Mouse (Mus musculus): ENCODE measurements at regions not wholly inside any gene's neighbourhood (a gene's known extent, or its start where the extent isn't known, plus 50 kb on each side); places are given as distances from the start of the nearest gene placed in this dataset.

DNA sequence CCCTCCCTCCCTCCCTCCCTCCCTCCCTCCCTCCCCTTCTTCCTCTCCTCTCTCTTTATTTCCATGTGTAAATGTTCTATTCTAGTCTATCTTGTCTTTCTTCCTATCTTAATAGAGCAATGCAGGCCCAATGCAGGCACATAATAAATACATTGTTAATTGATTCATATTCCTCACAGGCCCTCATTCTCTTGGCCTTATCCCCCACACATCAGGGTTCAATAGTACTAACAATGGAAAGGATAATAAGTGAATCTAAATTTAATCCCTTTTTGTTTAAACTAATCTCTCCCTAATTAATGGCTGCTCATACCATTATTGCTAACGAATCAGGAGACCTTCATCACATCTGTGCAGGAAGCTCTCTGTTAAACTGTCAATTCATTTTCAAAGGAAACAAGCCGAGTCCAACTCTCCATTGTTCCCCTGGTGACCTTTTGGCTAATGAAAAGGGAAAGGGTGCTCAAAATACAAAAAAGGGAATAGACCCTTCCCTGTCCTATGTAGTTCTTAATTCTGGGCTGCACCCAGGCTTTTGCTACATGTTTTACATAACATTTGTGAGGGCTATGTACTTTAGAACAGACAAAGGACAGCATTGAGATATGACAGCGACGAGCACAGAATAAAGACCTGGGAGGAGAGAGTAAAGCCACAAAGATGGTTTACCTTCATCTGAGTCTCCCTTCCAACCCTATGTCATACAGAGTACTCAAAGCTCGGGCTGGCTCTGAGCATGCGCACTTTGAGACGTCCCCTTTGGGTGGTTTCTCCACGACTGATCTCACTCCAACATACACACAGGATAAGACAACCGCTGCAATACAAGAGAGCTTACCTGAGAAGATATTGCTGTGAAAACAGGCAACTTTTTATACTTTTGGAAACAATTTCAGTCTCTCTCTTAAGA lies 370.3 kb upstream of the Frg1 start:
- ATAC-seq = peak; percentile 26; the same call in 1 of the 2 replicates
- no peak overlapping the region for H3K9ac ChIP-seq (replicated peaks; ENCODE audit: low read depth, low read length)
- no peak overlapping the region for H3K27ac ChIP-seq (ENCODE audit: low read length)
- H3K4me1 ChIP-seq (replicated peaks; ENCODE audit: control insufficient read depth, insufficient read depth, low read length) = no peaks in the 10 kb centered on the region
- WGBS = 20% methylated on average over 9 of the region's 9 CpGs
- no peaks in the 10 kb centered on the region for H3K27me3 ChIP-seq (replicated peaks; ENCODE audit: control insufficient read depth, insufficient read depth, low read length)
- H3K4me2 ChIP-seq (ENCODE audit: low read length) = no peak overlapping the region
- no peak overlapping the region for H3K4me3 ChIP-seq (replicated peaks; ENCODE audit: low read length)
- H3K9me3 ChIP-seq (ENCODE audit: control insufficient read depth, low read length) = no peaks in the 10 kb centered on the region
- H3K36me3 ChIP-seq (ENCODE audit: control insufficient read depth, insufficient read depth) = no peaks in the 10 kb centered on the region

DNA sequence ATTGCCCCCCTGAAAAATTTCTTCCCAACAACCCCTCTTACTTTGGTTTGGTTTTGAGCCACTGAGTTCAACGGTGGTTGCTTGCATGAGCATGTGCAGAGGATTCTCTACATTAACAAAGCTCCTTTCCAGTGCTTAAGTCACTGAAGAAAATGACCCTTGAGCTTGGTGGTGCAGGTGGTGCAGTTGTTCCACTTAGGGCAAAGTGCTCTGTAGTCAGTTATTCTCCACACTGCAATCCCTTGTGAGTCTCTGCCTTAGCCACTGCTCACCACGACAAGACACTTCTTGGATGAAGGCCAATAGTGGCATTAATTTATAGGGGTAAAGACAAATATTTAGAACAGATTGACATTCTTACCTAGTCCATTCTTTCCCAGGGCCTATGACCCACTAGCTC lies 369.1 kb upstream of the Frg1 start:
- Histone ChIP-seq H3K4me2 (ENCODE audit: low read length) (no peak overlapping the region), H3K9me3 (ENCODE audit: control insufficient read depth, low read length) (no peaks in the 10 kb centered on the region), H3K4me3 (replicated peaks; ENCODE audit: low read length) (no peak overlapping the region), H3K4me1 (replicated peaks; ENCODE audit: control insufficient read depth, insufficient read depth, low read length) (no peaks in the 10 kb centered on the region), H3K9ac (replicated peaks; ENCODE audit: low read depth, low read length) (no peak overlapping the region), H3K27ac (ENCODE audit: low read length) (no peak overlapping the region), H3K36me3 (ENCODE audit: control insufficient read depth, insufficient read depth) (no peaks in the 10 kb centered on the region), H3K27me3 (replicated peaks; ENCODE audit: control insufficient read depth, insufficient read depth, low read length) (no peaks in the 10 kb centered on the region)
- ATAC-seq = no peak
- 48% methylated on average over 2 of the region's 2 CpGs for WGBS

DNA sequence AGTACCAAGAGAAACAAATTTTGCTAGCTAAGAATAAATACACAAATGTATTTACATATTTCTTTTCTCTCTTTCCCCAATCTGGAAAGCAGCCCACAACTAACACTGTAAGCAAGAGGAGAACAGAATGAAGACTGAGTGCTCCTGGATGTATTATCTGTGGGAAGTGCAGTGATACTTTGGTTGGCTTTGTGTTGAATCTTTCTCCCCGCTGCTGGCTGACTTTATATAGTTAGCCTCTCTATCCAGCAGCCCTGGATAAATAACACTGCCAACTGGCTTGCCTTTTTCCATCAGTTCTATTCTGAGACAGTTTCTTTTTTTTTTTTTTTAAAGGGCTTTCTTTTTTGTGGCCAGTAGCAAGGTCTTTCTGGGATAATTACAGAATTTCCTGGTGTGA lies 366.0 kb upstream of the Frg1 start:
- Histone ChIP-seq H3K9ac (replicated peaks; ENCODE audit: low read depth, low read length) (no peak overlapping the region), H3K9me3 (ENCODE audit: control insufficient read depth, low read length) (no peaks in the 10 kb centered on the region), H3K4me3 (replicated peaks; ENCODE audit: low read length) (no peak overlapping the region), H3K4me2 (ENCODE audit: low read length) (no peak overlapping the region), H3K27me3 (replicated peaks; ENCODE audit: control insufficient read depth, insufficient read depth, low read length) (no peaks in the 10 kb centered on the region), H3K27ac (ENCODE audit: low read length) (no peak overlapping the region), H3K36me3 (ENCODE audit: control insufficient read depth, insufficient read depth) (no peaks in the 10 kb centered on the region), H3K4me1 (replicated peaks; ENCODE audit: control insufficient read depth, insufficient read depth, low read length) (no peaks in the 10 kb centered on the region)
- ATAC-seq = no peak
- 57% methylated on average over 1 of the region's 1 CpGs for WGBS

DNA sequence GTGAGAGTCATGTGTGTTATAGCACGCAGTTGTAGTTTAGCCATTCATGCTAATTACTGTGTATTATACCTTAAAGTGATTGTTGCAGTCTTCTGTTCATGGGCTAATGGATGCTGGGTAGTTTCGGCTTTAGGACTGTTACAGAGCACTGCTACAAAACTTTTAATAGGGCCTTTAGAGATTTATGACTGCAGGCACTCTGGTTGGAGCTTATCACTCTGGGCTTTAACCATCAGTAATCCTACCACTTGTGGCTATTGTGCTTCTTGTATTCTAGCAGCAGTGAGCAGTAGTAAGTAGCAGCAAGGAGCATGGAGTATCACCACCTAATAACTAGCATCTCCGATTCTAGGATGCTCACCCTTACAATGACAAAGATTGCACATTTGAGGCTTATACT lies 362.6 kb upstream of the Frg1 start:
- Histone ChIP-seq H3K4me2 (ENCODE audit: low read length) (no peak overlapping the region), H3K27me3 (replicated peaks; ENCODE audit: control insufficient read depth, insufficient read depth, low read length) (no peaks in the 10 kb centered on the region), H3K4me1 (replicated peaks; ENCODE audit: control insufficient read depth, insufficient read depth, low read length) (no peaks in the 10 kb centered on the region), H3K27ac (ENCODE audit: low read length) (no peak overlapping the region), H3K9ac (replicated peaks; ENCODE audit: low read depth, low read length) (no peak overlapping the region), H3K36me3 (ENCODE audit: control insufficient read depth, insufficient read depth) (no peaks in the 10 kb centered on the region), H3K9me3 (ENCODE audit: control insufficient read depth, low read length) (no peaks in the 10 kb centered on the region), H3K4me3 (replicated peaks; ENCODE audit: low read length) (no peak overlapping the region)
- WGBS = 93% methylated on average over 3 of the region's 3 CpGs
- no peak for ATAC-seq

DNA sequence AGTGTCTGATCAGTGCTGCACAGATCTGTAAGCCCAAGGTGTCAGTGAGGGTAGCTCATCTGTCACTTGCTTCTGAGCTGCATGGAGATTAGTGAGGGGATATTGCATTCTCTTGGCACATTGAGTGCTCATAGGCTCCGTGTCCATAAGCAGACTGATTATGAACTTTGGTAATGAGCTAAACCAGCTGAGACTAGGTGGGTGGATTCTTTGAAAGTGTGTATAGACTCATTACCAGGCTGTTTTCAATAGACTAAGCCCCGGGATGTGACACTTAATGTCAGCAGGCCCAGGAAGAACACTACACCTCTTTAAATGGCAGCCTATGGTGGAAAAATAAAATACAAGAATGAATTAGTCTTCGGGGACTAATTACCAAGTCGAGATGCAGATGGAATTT lies 354.9 kb upstream of the Frg1 start:
- Histone ChIP-seq H3K36me3 (ENCODE audit: control insufficient read depth, insufficient read depth) (no peaks in the 10 kb centered on the region), H3K27me3 (replicated peaks; ENCODE audit: control insufficient read depth, insufficient read depth, low read length) (no peaks in the 10 kb centered on the region), H3K9ac (replicated peaks; ENCODE audit: low read depth, low read length) (no peak overlapping the region), H3K9me3 (ENCODE audit: control insufficient read depth, low read length) (no peaks in the 10 kb centered on the region), H3K27ac (ENCODE audit: low read length) (no peak overlapping the region), H3K4me1 (replicated peaks; ENCODE audit: control insufficient read depth, insufficient read depth, low read length) (no peaks in the 10 kb centered on the region), H3K4me2 (ENCODE audit: low read length) (no peak overlapping the region), H3K4me3 (replicated peaks; ENCODE audit: low read length) (no peak overlapping the region)
- ATAC-seq = no peak
- WGBS = 34% methylated on average over 4 of the region's 4 CpGs

DNA sequence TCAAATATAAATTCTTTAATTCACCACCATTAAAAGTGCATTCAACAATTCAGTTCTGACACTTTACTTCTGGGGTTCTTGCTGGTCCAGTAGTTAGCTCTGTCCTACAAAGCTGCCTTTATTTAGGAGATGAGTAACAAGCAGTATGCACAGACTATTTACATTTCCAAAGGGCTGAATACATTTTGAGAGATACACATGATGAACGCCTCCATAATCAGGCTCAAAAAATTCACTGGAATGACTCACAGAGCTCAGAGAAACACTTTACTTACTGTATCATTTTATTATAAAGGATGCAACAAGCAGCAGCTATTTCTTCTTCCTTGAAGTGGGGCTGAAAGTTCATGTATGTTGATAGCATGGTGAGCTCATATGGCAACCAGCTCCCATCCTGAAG lies 336.6 kb upstream of the Frg1 start:
- no peaks in the 10 kb centered on the region for H3K4me1 ChIP-seq (replicated peaks; ENCODE audit: control insufficient read depth, insufficient read depth, low read length)
- no peaks in the 10 kb centered on the region for H3K27me3 ChIP-seq (replicated peaks; ENCODE audit: control insufficient read depth, insufficient read depth, low read length)
- no peaks in the 10 kb centered on the region for H3K9me3 ChIP-seq (ENCODE audit: control insufficient read depth, low read length)
- 71% methylated on average over 1 of the region's 1 CpGs for WGBS
- no peak overlapping the region for H3K4me2 ChIP-seq (ENCODE audit: low read length)
- no peak for ATAC-seq
- no peak overlapping the region for H3K4me3 ChIP-seq (replicated peaks; ENCODE audit: low read length)
- no peak overlapping the region for H3K27ac ChIP-seq (ENCODE audit: low read length)
- H3K9ac ChIP-seq (replicated peaks; ENCODE audit: low read depth, low read length) = no peak overlapping the region
- no peaks in the 10 kb centered on the region for H3K36me3 ChIP-seq (ENCODE audit: control insufficient read depth, insufficient read depth)

DNA sequence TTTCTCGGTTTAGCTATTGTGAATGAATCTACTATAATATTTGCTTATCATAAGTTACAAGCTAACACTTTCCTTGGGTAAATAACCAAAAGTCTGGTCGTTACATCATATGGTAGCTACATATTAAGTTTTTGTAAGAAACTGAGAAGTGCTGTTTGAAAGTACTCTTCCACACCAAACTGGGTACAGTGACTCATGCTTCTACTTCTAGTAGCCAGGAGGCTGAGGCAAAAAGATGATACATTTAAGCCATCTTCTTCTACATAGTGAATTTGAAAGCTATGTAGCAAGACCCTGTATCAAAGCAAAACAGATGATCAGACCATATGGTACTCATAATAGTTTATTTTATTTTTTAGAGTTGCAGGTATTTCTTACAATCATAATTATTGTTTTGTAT lies 335.8 kb upstream of the Frg1 start:
- 87% methylated on average over 2 of the region's 2 CpGs for WGBS
- no peak for ATAC-seq
- Histone ChIP-seq H3K9ac (replicated peaks; ENCODE audit: low read depth, low read length) (no peak overlapping the region), H3K4me2 (ENCODE audit: low read length) (no peak overlapping the region), H3K27me3 (replicated peaks; ENCODE audit: control insufficient read depth, insufficient read depth, low read length) (no peaks in the 10 kb centered on the region), H3K4me1 (replicated peaks; ENCODE audit: control insufficient read depth, insufficient read depth, low read length) (no peaks in the 10 kb centered on the region), H3K27ac (ENCODE audit: low read length) (no peak overlapping the region), H3K4me3 (replicated peaks; ENCODE audit: low read length) (no peak overlapping the region), H3K9me3 (ENCODE audit: control insufficient read depth, low read length) (no peaks in the 10 kb centered on the region), H3K36me3 (ENCODE audit: control insufficient read depth, insufficient read depth) (no peaks in the 10 kb centered on the region)

DNA sequence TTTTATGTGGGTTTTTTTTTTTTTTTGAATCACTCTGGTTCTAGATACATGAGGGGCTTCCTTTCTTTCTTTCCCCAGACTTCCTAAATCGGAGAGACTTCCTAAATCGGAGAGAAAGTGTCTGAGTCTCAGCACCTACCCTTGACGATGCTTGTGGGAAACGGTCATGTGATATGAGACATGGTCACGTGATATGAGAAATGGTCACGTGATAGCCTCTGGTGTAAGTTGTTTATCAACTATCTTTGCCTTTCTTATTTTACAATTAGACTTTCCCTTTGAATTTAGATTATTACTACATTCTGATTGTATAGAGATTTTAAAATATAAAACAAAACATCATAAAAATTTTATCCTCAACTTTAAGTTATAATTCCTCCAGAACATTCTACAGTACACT lies 330.1 kb upstream of the Frg1 start:
- Histone ChIP-seq H3K27me3 (replicated peaks; ENCODE audit: control insufficient read depth, insufficient read depth, low read length) (no peaks in the 10 kb centered on the region), H3K4me3 (replicated peaks; ENCODE audit: low read length) (no peak overlapping the region), H3K9ac (replicated peaks; ENCODE audit: low read depth, low read length) (no peak overlapping the region), H3K27ac (ENCODE audit: low read length) (no peak overlapping the region), H3K4me1 (replicated peaks; ENCODE audit: control insufficient read depth, insufficient read depth, low read length) (0 out of 2 replicates have a peak, but pooled peaks cover 3% of the 10 kb centered on the region), H3K9me3 (ENCODE audit: control insufficient read depth, low read length) (no peaks in the 10 kb centered on the region), H3K36me3 (ENCODE audit: control insufficient read depth, insufficient read depth) (no peaks in the 10 kb centered on the region), H3K4me2 (ENCODE audit: low read length) (no peak overlapping the region)
- no peak for ATAC-seq
- WGBS = 94% methylated on average over 6 of the region's 6 CpGs

DNA sequence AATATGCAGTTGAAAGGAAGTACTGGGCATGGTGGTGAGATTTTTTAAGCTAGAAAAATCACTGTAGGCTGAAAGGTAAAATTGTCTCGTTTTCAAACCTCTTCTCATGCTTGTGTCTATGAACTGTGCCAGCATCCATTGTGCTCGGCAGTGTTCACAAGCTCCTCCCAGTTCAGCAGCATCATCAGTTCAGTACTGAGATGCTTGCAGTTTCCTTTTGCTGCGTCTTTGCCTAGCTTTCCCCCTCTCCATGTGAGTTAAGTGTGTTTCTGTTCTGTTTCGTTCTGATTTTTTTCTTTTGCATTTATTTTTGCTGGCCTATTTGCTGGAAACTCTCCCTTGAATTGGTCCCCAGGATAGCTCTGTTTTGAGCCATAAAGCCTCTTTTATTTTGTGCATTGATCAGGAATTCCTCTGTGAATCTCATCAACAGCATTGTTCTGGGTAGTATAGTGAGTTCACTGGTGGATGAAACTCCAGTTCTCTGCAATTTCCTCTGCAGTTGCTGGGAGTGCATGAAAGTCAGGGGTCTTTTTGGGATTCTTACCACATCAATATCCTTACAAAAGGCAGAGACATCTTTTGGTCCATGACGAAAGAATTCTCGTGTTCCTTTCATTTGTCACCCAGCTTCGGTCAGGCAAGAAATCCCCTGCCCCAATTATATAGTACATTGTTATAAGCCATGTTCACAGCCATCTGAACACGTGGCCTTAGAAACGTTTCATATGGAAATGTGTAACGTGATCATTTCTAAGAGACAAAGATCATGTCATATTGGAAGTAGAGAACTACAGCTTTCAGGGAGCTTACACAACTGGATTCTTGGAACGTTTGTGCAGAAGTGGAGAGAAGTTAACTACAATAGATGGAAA lies 326.2 kb upstream of the Frg1 start:
- WGBS = 13% methylated on average over 11 of the region's 11 CpGs

More for the DNA sequence above, 326.2 kb upstream of the Frg1 start:
- Histone ChIP-seq H3K36me3 (ENCODE audit: control insufficient read depth, insufficient read depth) (no peaks in the 10 kb centered on the region), H3K27me3 (replicated peaks; ENCODE audit: control insufficient read depth, insufficient read depth, low read length) (no peaks in the 10 kb centered on the region), H3K27ac (ENCODE audit: low read length) (no peak overlapping the region), H3K9me3 (ENCODE audit: control insufficient read depth, low read length) (no peaks in the 10 kb centered on the region), H3K9ac (replicated peaks; ENCODE audit: low read depth, low read length) (no peak overlapping the region), H3K4me1 (replicated peaks; ENCODE audit: control insufficient read depth, insufficient read depth, low read length) (0 out of 2 replicates have a peak, but pooled peaks cover 3% of the 10 kb centered on the region), H3K4me3 (replicated peaks; ENCODE audit: low read length) (peak overlapping the region; percentile 0; the same call in 1 of the 2 replicates), H3K4me2 (ENCODE audit: low read length) (peak overlapping the region; percentile 36)
- peak; percentile 99 for ATAC-seq
